Mouse (Mus musculus) neural tube, embryonic 10.5 days (tissue): ENCODE results near the gene Snx27.

Experiments
- DNase-seq: peaks from one replicate; pipeline ENCODE4 v3.0.0-alpha.2; 2017; ENCODE audit warnings: low spot score; ENCODE audit errors: extremely low spot score

Snx27 gene

GRCm38 (mm10) chr3:94582456-94582891 is at the start of gene Snx27:
Gene Snx27 (minus strand): TSS chr3:94582716.
- DNase-seq = peak; percentile 93

DNA sequence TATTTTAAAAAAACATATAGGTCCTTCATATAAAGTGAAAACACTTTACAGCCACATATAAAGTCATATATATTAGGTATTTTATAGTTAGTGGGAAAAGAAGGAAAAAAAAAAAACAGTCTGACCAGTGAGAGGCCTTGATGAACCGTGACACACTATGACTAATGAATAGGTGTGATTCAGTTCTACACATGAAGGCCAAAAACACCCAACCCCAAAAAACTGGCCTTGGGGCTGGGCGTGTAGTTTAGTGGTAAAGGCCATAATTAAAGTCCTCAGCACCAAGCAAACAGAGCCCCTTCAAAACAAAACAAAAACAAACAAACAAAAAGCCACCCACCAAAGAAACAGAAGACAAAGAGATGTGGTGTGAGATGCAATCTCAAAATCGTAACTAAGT is 47.4 kb upstream of the Snx27 start:
- no peak for DNase-seq

GRCm38 (mm10) chr3:94628712-94629111 is 46.2 kb upstream of the Snx27 start:
- no peak for DNase-seq

DNA sequence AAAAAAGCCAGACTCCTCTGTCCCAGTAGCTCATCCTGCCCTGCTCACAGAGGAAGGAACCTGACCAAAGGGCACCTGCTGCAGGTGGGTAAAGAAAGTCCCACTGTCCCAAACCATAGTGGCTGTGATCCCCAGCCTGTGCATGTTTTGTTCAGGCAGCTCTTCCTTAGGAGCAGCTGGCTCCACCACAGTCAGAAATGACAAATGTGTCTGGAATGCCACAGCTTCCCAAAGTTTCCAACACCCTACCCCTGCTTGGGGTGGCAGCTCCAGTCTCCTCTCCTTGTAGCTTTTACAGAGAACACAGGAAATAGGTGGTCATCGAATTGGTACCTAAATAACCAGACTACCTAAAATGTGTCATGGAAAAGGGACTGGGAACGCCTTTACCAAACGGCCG is 41.8 kb upstream of the Snx27 start:
- no peak for DNase-seq

- no peak for DNase-seq
Observed at GRCm38 (mm10) chr3:94622550-94622949, 40.0 kb upstream of the Snx27 start.

- DNase-seq = no peak
Observed at GRCm38 (mm10) chr3:94621740-94622507, 39.4 kb upstream of the Snx27 start.

DNA sequence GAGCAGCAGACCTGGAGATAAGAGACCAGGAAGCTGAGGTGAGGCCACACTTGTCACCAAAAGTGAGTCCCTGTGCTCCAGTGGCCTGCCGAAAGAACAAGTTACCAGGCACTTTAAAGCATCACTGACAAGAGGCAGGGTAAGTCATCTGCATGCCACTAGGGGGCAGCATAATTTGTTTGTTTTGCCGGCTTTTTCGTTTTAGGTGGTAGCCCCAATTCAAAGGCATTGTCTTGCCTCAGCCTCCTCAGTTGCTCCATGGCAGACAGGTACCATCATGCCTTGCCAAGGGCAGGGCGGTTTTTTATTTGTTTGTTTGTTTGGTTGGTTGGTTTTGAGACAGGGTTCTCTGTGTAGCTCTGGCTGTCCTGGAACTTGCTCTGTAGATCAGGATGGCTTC is 34.2 kb upstream of the Snx27 start:
- no peak for DNase-seq

- no peak for DNase-seq
Observed at GRCm38 (mm10) chr3:94613258-94613878, 30.9 kb upstream of the Snx27 start.

DNA sequence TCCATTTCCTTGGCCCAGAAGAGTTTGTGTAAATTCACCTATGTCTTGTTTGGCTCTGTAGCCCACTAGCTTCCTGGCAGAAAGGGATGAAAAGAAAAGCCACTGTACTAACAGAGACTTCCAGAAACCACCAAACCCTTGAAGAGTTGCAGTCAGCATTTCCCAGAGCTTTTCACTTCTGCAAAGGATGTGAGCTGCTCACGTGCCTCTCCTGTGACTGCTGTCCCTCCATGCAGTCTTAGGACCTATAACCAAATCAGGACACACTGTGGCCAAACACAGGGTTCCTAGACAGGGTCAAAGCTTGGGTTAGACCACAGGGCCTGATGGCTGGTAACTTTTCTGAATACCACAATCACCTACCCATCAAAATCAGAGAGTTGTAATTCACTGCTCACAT is 29.8 kb upstream of the Snx27 start:
- DNase-seq = no peak

DNA sequence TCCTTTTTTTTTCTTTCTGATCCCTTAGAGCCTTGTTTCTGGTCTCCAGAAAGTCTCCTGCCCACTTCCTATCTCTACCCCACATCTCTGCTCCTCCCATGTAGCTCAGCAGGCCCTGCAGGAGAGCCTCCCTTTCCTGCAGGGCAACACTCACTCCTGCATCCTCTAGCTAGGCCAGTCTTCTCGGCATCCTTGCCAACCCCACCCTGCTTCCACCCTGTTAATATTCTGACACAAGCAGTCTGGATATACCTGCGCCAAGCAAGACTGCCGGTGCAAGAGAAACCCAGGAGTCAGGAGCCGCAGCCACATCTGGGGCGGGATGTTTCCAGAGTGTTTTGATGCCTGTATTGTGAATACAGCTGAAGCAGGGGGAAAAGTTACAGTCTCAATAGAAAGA is 29.3 kb upstream of the Snx27 start:
- no peak for DNase-seq

DNA sequence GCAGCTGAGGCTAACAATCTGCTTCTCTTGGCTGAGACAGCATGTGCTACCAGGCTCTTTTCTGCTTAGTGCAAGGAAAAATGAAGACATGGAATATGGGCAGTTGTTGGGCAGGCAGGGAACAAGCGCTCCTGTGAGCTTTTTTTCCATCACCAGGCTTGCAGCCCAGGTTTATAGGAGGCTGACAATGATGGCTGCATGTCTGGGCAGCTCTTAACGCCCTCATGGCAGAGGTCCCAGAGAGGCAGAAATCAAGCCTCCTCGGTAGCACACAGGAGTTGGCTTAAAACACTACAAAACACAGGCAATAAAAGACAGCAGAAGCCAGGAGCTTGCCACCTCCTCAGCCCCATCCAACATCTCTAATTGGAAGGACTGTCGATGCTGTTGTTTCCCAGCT is 28.8 kb upstream of the Snx27 start:
- no peak for DNase-seq

DNA sequence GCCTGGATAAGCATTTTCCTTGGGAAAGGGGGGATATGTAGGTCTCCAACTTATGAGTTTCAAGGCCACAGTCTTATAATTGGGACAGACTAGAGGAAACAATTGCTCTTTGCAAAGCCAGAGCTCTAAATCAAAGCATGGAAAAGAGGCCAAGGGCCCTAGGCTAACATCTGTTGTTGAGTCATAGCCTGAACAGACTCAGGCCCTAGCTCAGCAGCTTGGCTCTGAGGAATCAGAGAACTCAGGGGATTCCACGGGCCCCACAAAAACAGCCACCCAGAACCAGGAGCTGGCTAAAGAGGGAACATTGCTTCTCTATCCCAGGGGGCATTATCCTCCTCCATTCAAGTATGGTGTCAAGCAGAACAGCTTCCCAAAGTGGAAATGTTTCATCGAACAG is 28.1 kb upstream of the Snx27 start:
- DNase-seq = no peak

DNA sequence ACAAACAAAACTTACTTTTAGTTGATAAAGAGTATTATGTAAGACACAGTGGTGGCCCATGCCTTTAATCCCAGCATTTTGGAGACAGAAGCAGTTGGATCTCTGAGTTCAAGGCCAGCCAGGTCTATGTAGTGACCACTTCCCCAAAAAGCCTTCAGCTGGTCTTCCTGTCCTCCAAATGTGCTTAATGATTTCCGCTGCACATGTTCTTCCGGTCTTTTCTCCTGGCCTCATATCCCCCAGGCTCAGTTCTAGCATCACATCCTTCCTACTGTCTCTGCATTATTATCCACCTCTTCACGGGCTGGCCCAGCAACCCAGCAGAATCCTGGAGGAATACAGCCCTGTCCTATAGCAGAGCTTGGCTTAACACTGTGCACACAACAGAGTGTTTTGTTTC is 27.1 kb upstream of the Snx27 start:
- no peak for DNase-seq

GRCm38 (mm10) chr3:94601959-94602358 is 19.4 kb upstream of the Snx27 start:
- DNase-seq = peak; percentile 51

DNA sequence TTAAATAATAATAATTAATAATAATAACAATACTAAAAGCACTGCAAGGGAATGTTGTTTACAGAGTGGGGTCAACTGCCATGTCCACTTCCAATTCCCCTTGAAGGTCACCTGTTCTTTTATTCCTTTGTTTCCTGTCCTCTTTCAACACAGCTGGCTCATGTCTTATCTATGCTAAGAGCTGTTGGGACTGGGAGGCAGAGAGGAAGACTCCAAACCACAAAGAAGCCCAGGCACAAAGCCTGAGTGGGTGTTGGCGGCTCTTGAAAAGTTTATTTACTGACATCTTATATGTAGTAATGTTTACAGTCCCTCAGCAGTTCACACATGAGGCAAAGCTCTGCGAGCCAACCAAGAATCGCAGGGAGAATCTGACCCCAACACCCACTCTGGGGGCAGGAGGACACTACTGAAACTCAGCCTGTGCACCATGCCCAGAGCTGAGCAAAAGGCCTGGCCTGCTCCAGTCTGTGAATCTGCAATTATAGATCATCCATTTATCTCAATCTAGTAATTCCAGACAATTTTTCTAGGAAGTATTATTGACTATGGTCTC is 14.8 kb upstream of the Snx27 start:
- DNase-seq = no peak

GRCm38 (mm10) chr3:94595871-94596287 is 13.4 kb upstream of the Snx27 start:
- DNase-seq = no peak

- no peak for DNase-seq
Observed at GRCm38 (mm10) chr3:94591066-94591465, 8.6 kb upstream of the Snx27 start.

GRCm38 (mm10) chr3:94587962-94588361 is 5.4 kb upstream of the Snx27 start:
- no peak for DNase-seq

DNA sequence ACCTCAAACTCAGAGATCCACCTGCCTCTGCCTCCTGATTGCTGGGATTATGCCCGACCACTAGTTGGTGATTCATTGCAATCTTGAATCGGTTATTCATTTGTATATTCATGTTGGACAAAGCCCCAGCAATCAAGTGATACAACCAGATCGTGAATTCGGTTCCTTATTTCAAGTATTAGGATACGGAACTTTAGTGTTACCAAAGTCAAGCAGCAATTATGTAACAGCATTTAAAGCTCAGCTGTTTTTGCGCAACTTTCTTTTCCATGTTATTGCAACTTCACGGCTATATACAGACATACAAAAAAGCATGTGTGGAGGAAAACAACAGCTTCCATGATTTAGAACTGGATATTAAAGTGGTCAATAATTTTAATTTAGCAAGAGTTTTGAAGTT is 428 bp upstream of the Snx27 start:
- DNase-seq = no peak

DNA sequence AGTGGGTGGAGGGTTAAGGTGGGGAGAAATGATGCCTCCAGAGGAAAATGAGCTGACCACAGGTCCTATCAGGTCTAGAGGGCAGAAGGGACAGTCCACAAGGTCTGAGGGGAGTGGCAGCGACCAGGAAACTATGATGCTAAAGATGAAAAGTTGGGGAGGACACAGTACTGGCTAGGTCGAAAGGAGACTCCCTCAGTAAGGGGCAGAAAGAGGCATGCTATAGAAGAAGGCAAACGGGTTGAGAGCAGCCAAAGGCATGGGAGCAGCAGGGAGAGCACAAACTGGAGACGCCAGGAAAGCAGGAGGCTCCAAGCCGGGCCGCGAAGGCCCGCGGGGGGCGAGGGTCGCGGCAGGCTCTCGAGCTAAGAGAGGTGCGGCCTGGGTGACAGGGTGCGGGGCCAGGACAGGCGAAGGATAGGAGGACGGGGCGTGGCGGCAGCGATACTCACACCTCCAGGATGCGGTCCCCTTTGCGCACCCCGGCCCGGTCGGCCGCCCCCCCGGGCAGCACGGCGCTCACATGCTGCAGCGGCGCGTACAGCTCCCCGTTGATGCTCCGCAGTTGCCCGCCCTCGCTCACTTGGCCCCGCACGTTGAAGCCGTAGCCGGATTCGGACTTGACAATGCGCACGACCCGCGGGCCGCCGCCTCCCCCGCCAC is 592 bp downstream of the Snx27 start:
- DNase-seq = no peak

GRCm38 (mm10) chr3:94581138-94581780 is 1.3 kb downstream of the Snx27 start:
- DNase-seq = peak; percentile 40

- DNase-seq = no peak
Observed at GRCm38 (mm10) chr3:94574506-94574905, 8.0 kb downstream of the Snx27 start.
